Comparison of ENCODE assay signal across 12 mouse cellular contexts in the genomic region with DNA sequence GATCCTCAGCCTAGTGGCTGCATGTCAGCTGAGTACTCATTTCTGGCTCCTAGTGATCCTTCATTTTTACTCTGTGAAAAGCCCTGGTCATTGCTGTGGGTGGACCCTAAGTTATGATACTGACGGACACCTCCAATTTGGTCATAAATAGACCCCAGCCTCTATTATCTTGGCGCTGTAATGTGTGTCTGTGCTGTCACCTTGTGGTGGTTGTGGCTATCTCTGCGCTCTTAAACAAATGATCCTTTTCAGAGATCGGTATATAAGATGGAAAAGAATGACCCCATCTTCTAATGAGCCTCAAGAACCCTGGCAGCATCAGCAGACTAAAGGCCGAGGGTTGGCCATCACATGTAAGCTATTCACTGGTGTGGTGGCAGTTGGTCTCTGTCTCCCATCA. TPM values are rescaled to one million over a fixed set of nuclear protein-coding genes. Genes with fewer than 3 reads are reported as not detected.
DNase-seq lines count a peak whose midpoint lies in the region; ATAC-seq and TF ChIP-seq lines count a peak whose summit lies in the region.
"Had no signal": no experiment of that assay in that cellular context is flagged by ENCODE, and none has a peak within 500 bp of the region (broad histone marks: within the 10 kb centered on the region; RNA-seq: fewer than 3 reads in every experiment).

No protein-coding gene starts in this region.

- peaks cover 46% of the 10 kb centered on the region for H3K4me1 ChIP-seq in heart, embryonic 10.5 days
- H3K4me1 ChIP-seq in embryonic facial prominence, embryonic 14.5 days (ENCODE audit: control insufficient read depth, insufficient read depth, low read length), result peaks cover 20% of the 10 kb centered on the region
- no peaks in the 10 kb centered on the region; the same call in 1 of the 2 replicates for H3K4me1 ChIP-seq in liver, embryonic 16.5 days (ENCODE audit: control insufficient read depth, low read depth, low read length)

- no peaks in the 10 kb centered on the region for H3K27me3 ChIP-seq in heart, embryonic 10.5 days (ENCODE audit: insufficient read depth, poor library complexity, severe bottlenecking)
- no peaks in the 10 kb centered on the region for H3K27me3 ChIP-seq in embryonic facial prominence, embryonic 14.5 days (replicated peaks; ENCODE audit: control insufficient read depth, insufficient read depth, low read length)
- H3K27me3 ChIP-seq in liver, embryonic 16.5 days (ENCODE audit: control insufficient read depth, insufficient read depth, low read depth, low read length), result no peaks in the 10 kb centered on the region; the same call in 1 of the 2 replicates

- H3K9me3 ChIP-seq in heart, embryonic 10.5 days, result peaks cover 12% of the 10 kb centered on the region; the same call in 1 of the 2 replicates
- peaks cover 20% of the 10 kb centered on the region for H3K9me3 ChIP-seq in embryonic facial prominence, embryonic 14.5 days (ENCODE audit: control insufficient read depth, low read length)
- H3K9me3 ChIP-seq in liver, embryonic 16.5 days (replicated peaks; ENCODE audit: control insufficient read depth, low read length), result peaks cover 2% of the 10 kb centered on the region; the same call in 1 of the 2 replicates

- ATAC-seq in embryonic facial prominence, embryonic 14.5 days (ENCODE audit: low read depth), result no peak
- ATAC-seq in liver, embryonic 16.5 days (ENCODE audit: low read depth), result no peak
- ATAC-seq: Patski had no signal

- no peak overlapping the region for H3K4me2 ChIP-seq in embryonic facial prominence, embryonic 14.5 days (ENCODE audit: low read depth, low read length)
- no peak overlapping the region for H3K4me2 ChIP-seq in liver, embryonic 16.5 days (ENCODE audit: low read depth, low read length)

- H3K9ac ChIP-seq in embryonic facial prominence, embryonic 14.5 days (ENCODE audit: low read depth, low read length), result no peak overlapping the region
- H3K9ac ChIP-seq in liver, embryonic 16.5 days (ENCODE audit: low read depth, low read length), result no peak overlapping the region

- peak overlapping the region; percentile 95 for H3K27ac ChIP-seq in heart, embryonic 10.5 days
- no peak overlapping the region for H3K27ac ChIP-seq in layer of hippocampus, adult 2 months
- peak overlapping the region; percentile 82 for H3K27ac ChIP-seq in embryonic facial prominence, embryonic 14.5 days (replicated peaks; ENCODE audit: low read depth, low read length)
- H3K27ac ChIP-seq in liver, embryonic 16.5 days (ENCODE audit: low read length), result peak overlapping the region; percentile 72; the same call in 1 of the 2 replicates

- intact Hi-C loops in heart, postnatal 14 days (cut with DNase I), result loop anchor here (2.0 kb wide), 1 partner anchor 98 kb away; no protein-coding TSS in a partner anchor

- H3K4me3 ChIP-seq in heart, embryonic 10.5 days, result no peak overlapping the region
- no peak overlapping the region for H3K4me3 ChIP-seq in layer of hippocampus, adult 2 months
- no peak overlapping the region for H3K4me3 ChIP-seq in embryonic facial prominence, embryonic 14.5 days (ENCODE audit: low read depth, low read length)
- H3K4me3 ChIP-seq in liver, embryonic 16.5 days (ENCODE audit: low read depth, low read length), result no peak overlapping the region

- WGBS in heart, embryonic 10.5 days, result 57% methylated on average over 5 of the region's 5 CpGs
- 61% methylated on average over 5 of the region's 5 CpGs for WGBS in embryonic facial prominence, embryonic 14.5 days
- WGBS in liver, embryonic 16.5 days (ENCODE audit: insufficient replicate concordance), result 56% methylated on average over 5 of the region's 5 CpGs

- DNase-seq in heart, embryonic 10.5 days (ENCODE audit: low spot score), result no peak
- DNase-seq in heart, postnatal 14 days, result no peak
- no peak for DNase-seq in layer of hippocampus, adult 2 months (ENCODE audit: low spot score in 2 of 2)
- no peak for DNase-seq in layer of hippocampus, adult 9-10 months (ENCODE audit: low spot score)
- DNase-seq in embryonic facial prominence, embryonic 14.5 days (ENCODE audit: low spot score), result no peak
- no peak for DNase-seq in right cerebral cortex, postnatal 10 days (ENCODE audit: low spot score in 2 of 2)
- DNase-seq in frontal cortex, adult 2 months (ENCODE audit: extremely low spot score in 1 of 2, low spot score in 1 of 2), result no peak
- DNase-seq: adrenal gland, postnatal 25 days; gastrocnemius, postnatal 25 days; kidney, adult 2 months had no signal

- peak; percentile 46 for TF ChIP-seq CTCF in layer of hippocampus, adult 2 months (conservative IDR thresholded peaks at IDR 0.05)

- peaks cover 11% of the 10 kb centered on the region for H3K36me3 ChIP-seq in heart, embryonic 10.5 days
- H3K36me3 ChIP-seq in embryonic facial prominence, embryonic 14.5 days (ENCODE audit: control insufficient read depth, insufficient read depth, low read length), result no peaks in the 10 kb centered on the region
- no peaks in the 10 kb centered on the region for H3K36me3 ChIP-seq in liver, embryonic 16.5 days (ENCODE audit: control insufficient read depth, insufficient read depth)

RNA-seq across cellular contexts. Expression of gene Mrpl23, which starts 46.6 kb away (rescaled TPM):
- polyA plus RNA-seq in heart, embryonic 10.5 days (2016; fragmentation: Nextera tagmentation; extraction: Ambion mirVana), result 17.1 and 25.1 TPM in 2 replicates
- 1 to 10 TPM; 2.7 to 7.4 TPM for total RNA-seq in heart, postnatal 14 days (2021)
- total RNA-seq in layer of hippocampus, adult 2 months (2021), result 1 to 10 TPM; 7.9 to 8.8 TPM
- 30.3 and 33.1 TPM in 2 replicates for polyA plus RNA-seq in embryonic facial prominence, embryonic 14.5 days (2014; fragmentation: Nextera tagmentation; extraction: Ambion mirVana)
- 10.9 and 11.4 TPM in 2 replicates for polyA plus RNA-seq in liver, embryonic 16.5 days (2015; fragmentation: Nextera tagmentation; extraction: Ambion mirVana)
- polyA plus RNA-seq in frontal cortex, adult 2 months (2012; rRNA removed), result 81.6 and 81.9 TPM in 2 replicates
